Mouse (Mus musculus) stomach, postnatal 0 days (tissue): ENCODE results near the gene Krt19. TPM values are rescaled to one million over a fixed set of nuclear protein-coding genes. Genes with fewer than 3 reads are reported as not detected.

Experiments
- ATAC-seq: fragments of 200-750 bp; cut with Nextera tagmentation; 2 replicates; pipeline ENCODE4 v1.8.0; 2017; ENCODE audit not compliant: low FRiP score, low TSS enrichment
- DNase-seq: peaks from one replicate; pipeline ENCODE4 v3.0.0-alpha.2; 2016; ENCODE audit warnings: low spot score
- H3K27ac ChIP-seq: fragments of 300-500 bp; sonication (generic); replicated peaks from 2 replicates; pipeline ENCODE4 v1.5.1; 2014; ENCODE audit warnings: mild to moderate bottlenecking, control low read depth
- H3K27me3 ChIP-seq: fragments of 300-500 bp; sonication (generic); 2 replicates; pipeline ENCODE4 v1.6.1; 2014; ENCODE audit warnings: low read length; ENCODE audit not compliant: control insufficient read depth, insufficient read depth
- H3K36me3 ChIP-seq: fragments of 300-500 bp; sonication (generic); 2 replicates; pipeline ENCODE4 v1.6.1; 2014; ENCODE audit warnings: low read length, mixed read lengths; ENCODE audit not compliant: control insufficient read depth, insufficient read depth
- H3K4me1 ChIP-seq: fragments of 300-500 bp; sonication (generic); replicated peaks from 2 replicates; pipeline ENCODE4 v1.6.1; 2014; ENCODE audit warnings: antibody characterized with exemption; ENCODE audit not compliant: control insufficient read depth, insufficient read depth
- H3K4me2 ChIP-seq: fragments of 300-500 bp; sonication (generic); replicated peaks from 2 replicates; pipeline ENCODE4 v1.6.1; 2014; ENCODE audit warnings: low read depth, mild to moderate bottlenecking, control low read depth, moderate library complexity
- H3K4me3 ChIP-seq: fragments of 300-500 bp; sonication (generic); 2 replicates; pipeline ENCODE4 v1.5.1; 2014; ENCODE audit warnings: low read depth, low read length, control low read depth
- H3K9ac ChIP-seq: fragments of 300-500 bp; sonication (generic); 2 replicates; pipeline ENCODE4 v1.6.1; 2014; ENCODE audit warnings: mild to moderate bottlenecking, low read length, control low read depth, mixed read lengths
- H3K9me3 ChIP-seq: fragments of 300-500 bp; sonication (generic); 2 replicates; pipeline ENCODE4 v1.6.1; 2016; ENCODE audit warnings: low read length; ENCODE audit not compliant: control insufficient read depth
- CTCF ChIP-seq: IDR thresholded peaks from 2 replicates; pipeline ENCODE4 v1.5.1; 2016; ENCODE audit warnings: antibody characterized with exemption, low read depth, mild to moderate bottlenecking, moderate library complexity
- EP300 ChIP-seq: optimal IDR thresholded peaks from 2 replicates; pipeline ENCODE3; 2016; ENCODE audit warnings: antibody characterized with exemption
- WGBS: fragments of 180-500 bp; shearing (Covaris S2); extraction: QIAGEN DNeasy Blood & Tissue Kit; methylation state at CpG from one replicate; pipeline ENCODE4 v1.1.7; 2014; 5-methylcytosine and 5-hydroxymethylcytosine counted together
- polyA plus RNA-seq: library from polyadenylated mRNA; unstranded; fragments of >200 nt; fragmentation: Nextera tagmentation; extraction: Ambion mirVana; gene quantifications from 2 replicates; pipeline ENCODE4 v1.2.1, GENCODE M21; 2015

The Krt19 gene
- 1,512 and 1,618 TPM in 2 replicates for polyA plus RNA-seq

- no peak within 1 kb of the TSS for H3K9ac ChIP-seq
- WGBS: 50% methylated on average over 9 of the region's 9 CpGs
- peak within 1 kb of the TSS; percentile 76 for H3K27ac ChIP-seq
- H3K4me1 ChIP-seq: no peaks in the 10 kb centered on the region
- DNase-seq: no peak
- ATAC-seq: no peak
- no peaks in the 10 kb centered on the region for H3K36me3 ChIP-seq
- no peak for TF ChIP-seq CTCF
- TF ChIP-seq EP300: no peak
- no peak within 1 kb of the TSS for H3K4me3 ChIP-seq
- H3K4me2 ChIP-seq: no peak within 1 kb of the TSS
- no peaks in the 10 kb centered on the region for H3K9me3 ChIP-seq
- H3K27me3 ChIP-seq: no peaks in the 10 kb centered on the region
Measured at GRCm38 (mm10) chr11:100148615-100149330, at the start of gene Krt19. TSS of gene Krt19 (minus strand) at chr11:100148665.

DNA sequence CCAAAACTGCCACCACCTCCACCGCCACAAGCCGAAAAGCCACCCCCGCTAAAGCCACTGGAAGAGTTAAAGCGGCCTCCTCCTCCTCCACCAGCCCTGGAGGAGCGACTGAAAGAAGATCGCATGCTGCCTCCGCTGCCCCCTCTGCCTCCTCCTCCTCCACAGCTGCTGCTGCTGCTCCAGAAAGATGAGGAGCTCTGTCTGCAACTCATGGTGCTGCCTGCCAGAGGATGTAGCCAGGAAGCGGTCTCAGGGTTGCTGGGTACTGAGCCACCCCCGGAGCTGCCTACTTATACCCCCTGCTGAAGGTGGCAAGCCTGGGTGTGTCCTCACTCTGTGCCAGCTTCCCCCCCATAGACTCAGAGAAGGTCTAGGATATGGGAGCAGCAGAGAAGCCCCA is 44.5 kb upstream of the Krt19 start, which contains the start of gene Krt9:
Gene Krt9 (minus strand): TSS at position 255 of the 400 bp plus-strand sequence.
- 36% methylated on average over 9 of the region's 9 CpGs for WGBS
- DNase-seq (no peak), ATAC-seq (no peak)
- H3K27ac ChIP-seq: no peak within 1 kb of the TSS
- TF ChIP-seq EP300 (no peak), CTCF (no peak)
- H3K4me1 ChIP-seq: no peaks in the 10 kb centered on the region
- H3K4me2 ChIP-seq: no peak within 1 kb of the TSS
- no peak within 1 kb of the TSS for H3K4me3 ChIP-seq
- H3K9me3 ChIP-seq: no peaks in the 10 kb centered on the region
- no peaks in the 10 kb centered on the region for H3K27me3 ChIP-seq
- H3K9ac ChIP-seq: no peak within 1 kb of the TSS
- no peaks in the 10 kb centered on the region for H3K36me3 ChIP-seq

GRCm38 (mm10) chr11:100191820-100192219 is 43.4 kb upstream of the Krt19 start:
- H3K4me2 ChIP-seq: no peak overlapping the region
- H3K27ac ChIP-seq: no peak overlapping the region
- no peaks in the 10 kb centered on the region for H3K36me3 ChIP-seq
- H3K27me3 ChIP-seq: no peaks in the 10 kb centered on the region
- TF ChIP-seq EP300: no peak
- TF ChIP-seq CTCF: no peak
- ATAC-seq (no peak), DNase-seq (no peak)
- no peak overlapping the region for H3K9ac ChIP-seq
- no peaks in the 10 kb centered on the region for H3K9me3 ChIP-seq
- H3K4me1 ChIP-seq: no peaks in the 10 kb centered on the region
- H3K4me3 ChIP-seq: no peak overlapping the region
- WGBS: 98% methylated on average over 3 of the region's 3 CpGs

DNA sequence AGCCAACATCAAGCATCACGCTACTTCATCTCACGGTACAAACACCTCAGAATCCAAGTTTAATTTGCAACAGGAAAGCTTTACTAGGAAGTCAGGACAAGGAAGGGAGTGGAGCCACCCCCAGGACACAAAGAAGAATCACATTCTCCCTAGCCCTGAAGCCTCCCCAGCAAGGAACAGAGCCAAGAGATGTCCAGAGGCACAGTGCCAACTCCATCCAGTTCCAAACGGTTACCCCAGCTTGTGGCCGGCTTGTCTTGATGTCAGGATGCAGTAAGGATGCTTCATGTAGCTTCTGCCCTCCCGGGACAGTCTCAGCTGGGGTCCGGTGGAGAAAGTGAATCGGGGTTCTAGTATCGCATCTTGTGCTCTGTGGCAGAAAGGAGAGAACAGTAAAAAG is 38.3 kb upstream of the Krt19 start:
- no peaks in the 10 kb centered on the region for H3K4me1 ChIP-seq
- DNase-seq (no peak), ATAC-seq (no peak)
- H3K27me3 ChIP-seq: no peaks in the 10 kb centered on the region
- H3K27ac ChIP-seq: no peak overlapping the region
- WGBS: 83% methylated on average over 8 of the region's 8 CpGs
- no peak overlapping the region for H3K4me3 ChIP-seq
- no peak overlapping the region for H3K4me2 ChIP-seq
- no peak overlapping the region for H3K9ac ChIP-seq
- no peaks in the 10 kb centered on the region for H3K36me3 ChIP-seq
- no peak for TF ChIP-seq CTCF
- no peak for TF ChIP-seq EP300
- no peaks in the 10 kb centered on the region for H3K9me3 ChIP-seq

- no peak overlapping the region for H3K27ac ChIP-seq
- no peak overlapping the region for H3K4me2 ChIP-seq
- no peak for TF ChIP-seq CTCF
- no peak for TF ChIP-seq EP300
- no peaks in the 10 kb centered on the region for H3K4me1 ChIP-seq
- no peaks in the 10 kb centered on the region for H3K9me3 ChIP-seq
- H3K36me3 ChIP-seq: no peaks in the 10 kb centered on the region
- no peak overlapping the region for H3K9ac ChIP-seq
- ATAC-seq (no peak), DNase-seq (no peak)
- H3K27me3 ChIP-seq: no peaks in the 10 kb centered on the region
- 69% methylated on average over 7 of the region's 7 CpGs for WGBS
- no peak overlapping the region for H3K4me3 ChIP-seq
Measured at GRCm38 (mm10) chr11:100181725-100182124, 33.3 kb upstream of the Krt19 start.

DNA sequence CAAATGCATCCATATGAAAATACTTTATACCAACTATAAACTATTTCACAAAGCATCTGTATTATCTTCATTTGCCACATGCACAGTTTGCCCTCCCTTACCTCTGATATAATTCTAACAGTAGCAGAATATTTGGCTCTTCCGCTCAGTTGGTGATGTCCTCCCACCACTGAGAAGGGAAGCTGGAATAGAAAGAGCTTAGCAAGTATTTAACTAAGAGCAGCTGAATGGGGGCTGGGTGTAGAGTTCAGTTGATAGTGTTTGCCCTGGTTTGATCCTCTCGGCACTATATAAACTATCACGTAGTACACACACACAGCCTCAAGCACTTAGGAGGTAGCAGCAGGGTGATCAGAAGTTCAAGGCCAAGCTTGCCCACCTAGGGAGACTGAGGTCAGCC is 30.8 kb upstream of the Krt19 start:
- no peak overlapping the region for H3K9ac ChIP-seq
- WGBS: 26% methylated on average over 3 of the region's 3 CpGs
- no peak overlapping the region for H3K4me3 ChIP-seq
- H3K9me3 ChIP-seq: no peaks in the 10 kb centered on the region
- TF ChIP-seq CTCF (no peak), EP300 (no peak)
- no peak for DNase-seq
- no peaks in the 10 kb centered on the region for H3K36me3 ChIP-seq
- H3K4me2 ChIP-seq: no peak overlapping the region
- H3K27ac ChIP-seq: no peak overlapping the region
- no peak for ATAC-seq
- H3K27me3 ChIP-seq: no peaks in the 10 kb centered on the region
- H3K4me1 ChIP-seq: no peaks in the 10 kb centered on the region
